Mouse (Mus musculus) induced T-regulatory cell, adult 2 months (primary cell): ENCODE measurements around the gene Rps28.

Experiments
- DNase-seq: peaks from one replicate; pipeline ENCODE4 v3.0.0-alpha.2; 2012; ENCODE audit warnings: low read depth

Rps28 gene

GRCm38 (mm10) chr17:33773871-33774572, 50.3 kb downstream of the Rps28 start:
- DNase-seq = no peak

GRCm38 (mm10) chr17:33773426-33773825, 50.9 kb downstream of the Rps28 start:
- DNase-seq = no peak

GRCm38 (mm10) chr17:33771617-33772016, 52.7 kb downstream of the Rps28 start:
- DNase-seq = no peak
